Mouse (Mus musculus): Measurements from ENCODE around the gene Gm49325.
A peak's percentile ranks its signal among the peaks of the same experiment; 100 is the strongest.

The Gm49325 gene

GRCm38 (mm10) chr10:77627497-77627896, 21.5 kb downstream of the Gm49325 start:
- DNase-seq = peak; percentile 85 to 88

DNA sequence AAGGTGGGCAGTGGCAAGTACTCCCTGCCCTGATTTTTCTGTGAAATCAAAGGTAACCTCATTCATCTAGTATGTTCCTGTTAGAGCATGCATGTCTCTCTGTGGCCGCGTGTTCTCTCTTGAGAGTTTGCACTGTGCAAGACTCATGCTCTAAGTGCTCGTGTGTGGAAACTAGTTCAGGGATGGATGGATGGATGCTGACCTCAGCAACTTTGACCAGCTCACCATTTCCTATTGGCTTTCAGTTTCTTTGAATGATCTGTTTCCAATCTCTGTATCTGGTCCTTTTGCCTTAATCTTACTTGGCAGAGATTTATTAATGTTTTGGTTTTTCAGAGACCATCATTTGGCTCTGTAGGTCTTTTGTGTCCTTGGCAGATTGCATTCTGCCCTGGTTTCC, 23.2 kb downstream of the Gm49325 start:
- no peak for DNase-seq

DNA sequence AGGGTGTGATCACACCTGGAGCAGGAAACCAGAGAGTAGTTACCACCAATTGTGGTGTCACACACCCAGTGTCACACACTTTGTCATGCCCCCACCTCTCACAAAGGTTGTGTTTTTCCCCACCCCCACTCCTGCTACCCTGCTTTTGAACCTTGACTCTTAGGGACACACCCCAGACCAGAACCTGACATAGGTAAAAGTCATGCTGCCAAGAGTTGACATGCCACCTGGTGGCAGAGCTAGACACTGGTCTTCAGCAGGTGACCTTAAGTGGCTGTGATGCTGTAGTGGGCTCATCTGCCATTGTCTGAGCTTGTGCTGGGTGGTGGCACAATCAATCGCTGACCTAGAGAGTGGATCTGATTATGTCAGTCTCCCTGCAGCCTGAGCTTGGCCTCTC, 24.0 kb downstream of the Gm49325 start:
- no peak for DNase-seq

DNA sequence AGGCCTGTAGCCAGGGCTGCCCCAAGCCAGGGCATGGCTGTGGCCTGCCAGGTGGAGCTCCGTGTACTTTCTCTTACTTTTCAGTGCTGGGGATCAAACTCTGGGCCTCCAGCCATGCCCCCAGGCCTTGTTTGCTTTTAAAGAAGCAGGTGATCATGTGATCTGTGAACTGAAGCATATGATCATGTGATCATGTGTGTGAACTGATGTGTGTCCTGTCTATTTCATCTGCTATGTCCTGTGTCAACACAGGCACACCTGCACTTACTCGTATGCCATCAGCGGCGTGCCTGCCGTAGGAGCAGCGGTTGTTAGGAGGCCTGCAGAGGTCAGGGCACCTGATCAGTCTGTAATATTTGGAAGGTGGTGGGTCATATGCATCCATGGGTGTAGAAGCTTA, 28.0 kb downstream of the Gm49325 start:
- DNase-seq = no peak

DNA sequence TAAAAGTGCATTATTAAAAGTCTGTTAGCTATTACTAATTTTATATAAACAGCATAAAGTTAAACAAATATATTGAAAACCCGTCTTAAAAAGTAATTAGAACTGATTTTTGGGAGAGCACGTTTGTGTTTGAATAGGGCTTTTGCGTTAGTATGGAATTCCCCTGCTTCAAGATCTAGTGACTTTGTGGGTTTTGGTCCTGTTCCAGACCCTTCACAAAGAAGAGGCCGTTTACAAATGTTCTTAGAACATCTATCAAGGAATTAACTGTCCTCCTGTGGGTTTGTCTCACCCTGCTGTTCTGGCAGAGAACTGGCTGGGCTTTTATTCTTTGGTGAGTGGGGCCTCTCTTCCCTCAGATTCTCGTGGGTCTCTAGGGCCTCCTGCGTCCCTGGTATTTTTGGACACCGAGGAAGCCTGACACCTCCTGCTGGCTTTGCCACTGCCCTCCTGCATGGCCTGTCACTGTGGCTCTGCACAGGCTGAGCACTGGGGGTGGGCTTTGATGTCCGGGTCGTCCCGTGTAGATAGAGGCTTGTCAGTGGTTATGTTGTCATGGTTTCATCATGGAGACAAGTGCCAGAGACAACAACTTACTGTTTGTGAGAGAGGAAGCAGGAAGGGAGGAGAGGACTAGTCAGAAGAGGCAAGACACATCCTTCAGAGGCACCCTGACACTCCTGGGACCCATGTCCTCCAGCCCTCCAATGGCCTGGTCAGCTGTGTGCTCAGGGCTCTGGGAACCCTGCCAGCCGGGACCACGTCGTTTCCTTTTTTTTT, 28.6 kb downstream of the Gm49325 start:
- no peak for DNase-seq

- no peak for DNase-seq
Measured at GRCm38 (mm10) chr10:77636234-77636922, 30.4 kb downstream of the Gm49325 start.

- DNase-seq = no peak
Measured at GRCm38 (mm10) chr10:77638956-77639355, 33.0 kb downstream of the Gm49325 start.

GRCm38 (mm10) chr10:77643160-77643559, 37.2 kb downstream of the Gm49325 start:
- DNase-seq = no peak

- no peak for DNase-seq
Measured at GRCm38 (mm10) chr10:77645571-77645970, 39.6 kb downstream of the Gm49325 start.

- DNase-seq = no peak
Measured at GRCm38 (mm10) chr10:77647461-77647860, 41.5 kb downstream of the Gm49325 start.

DNA sequence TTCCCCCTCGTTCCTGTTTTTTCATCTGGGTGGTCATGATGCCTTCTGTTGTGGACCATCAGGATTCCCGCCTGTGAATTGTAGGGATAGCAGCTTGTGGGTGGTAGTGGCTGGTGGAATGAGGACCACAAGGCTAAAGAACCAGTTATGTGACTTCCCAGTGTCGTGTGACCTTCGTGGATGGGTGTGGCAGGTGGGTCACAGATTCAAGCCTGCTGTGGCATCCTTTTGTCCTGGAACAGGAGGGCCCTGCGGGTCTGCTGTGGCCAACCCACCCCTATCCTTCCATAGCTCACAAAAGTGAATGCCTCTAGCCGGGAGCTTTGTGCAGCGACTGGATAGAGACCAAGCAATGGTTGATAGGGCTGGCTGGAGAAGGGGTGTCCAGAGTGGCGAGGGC, 41.9 kb downstream of the Gm49325 start:
- no peak for DNase-seq

DNA sequence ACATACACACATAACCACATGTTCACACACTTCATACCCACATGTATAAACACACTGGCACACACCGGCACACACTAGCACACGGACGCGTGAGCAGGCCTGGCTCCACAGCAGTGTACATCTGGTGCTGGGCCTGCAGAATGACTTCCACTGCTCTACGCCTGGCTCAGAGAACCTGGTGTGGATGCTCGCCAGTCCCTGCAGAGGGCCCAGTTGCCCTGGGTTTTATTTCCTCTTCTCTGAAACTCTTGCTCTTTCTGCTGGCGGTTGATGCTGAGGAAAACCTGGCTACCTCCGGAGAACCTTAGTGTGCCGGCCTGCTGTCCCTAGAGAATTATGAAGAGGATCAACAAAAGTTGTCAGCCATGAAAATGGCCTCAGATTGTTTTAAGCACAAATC, 46.0 kb downstream of the Gm49325 start:
- no peak for DNase-seq

- DNase-seq = no peak
Measured at GRCm38 (mm10) chr10:77658286-77658994, 52.4 kb downstream of the Gm49325 start.

DNA sequence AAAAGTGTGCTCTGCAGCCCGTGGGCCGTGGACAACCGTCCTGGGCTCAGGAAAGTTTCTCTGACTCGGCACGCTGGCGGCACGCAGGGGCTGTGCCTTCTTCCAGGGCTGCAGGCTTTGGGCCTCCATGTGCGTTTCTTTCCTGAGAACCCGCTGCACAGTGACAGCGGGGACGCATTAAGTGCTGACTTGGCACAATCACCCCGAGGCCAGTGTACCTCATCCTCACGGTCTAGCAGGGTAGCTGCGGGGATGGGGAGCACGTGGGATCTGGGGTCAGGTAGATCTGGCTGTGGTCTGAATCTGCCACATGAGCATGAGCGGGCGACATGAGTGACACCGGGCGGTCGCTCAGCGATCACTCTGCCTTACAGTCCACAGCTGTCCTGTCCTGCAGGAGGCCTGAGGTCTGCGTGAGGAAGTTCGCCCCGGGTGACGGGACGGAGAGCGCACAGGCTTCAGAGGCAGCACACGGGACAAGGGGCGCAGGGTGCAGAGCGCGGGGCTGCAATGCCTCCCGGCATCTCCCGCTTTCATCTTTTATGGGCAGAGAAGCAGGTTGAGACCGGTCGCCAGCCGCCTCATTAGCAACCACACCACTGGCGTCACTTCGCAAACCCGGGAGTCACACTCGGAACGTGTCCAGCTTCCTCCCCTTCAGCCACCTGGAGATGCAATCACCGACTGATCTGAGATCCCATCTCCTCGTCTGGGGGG, 58.1 kb downstream of the Gm49325 start:
- no peak for DNase-seq

DNA sequence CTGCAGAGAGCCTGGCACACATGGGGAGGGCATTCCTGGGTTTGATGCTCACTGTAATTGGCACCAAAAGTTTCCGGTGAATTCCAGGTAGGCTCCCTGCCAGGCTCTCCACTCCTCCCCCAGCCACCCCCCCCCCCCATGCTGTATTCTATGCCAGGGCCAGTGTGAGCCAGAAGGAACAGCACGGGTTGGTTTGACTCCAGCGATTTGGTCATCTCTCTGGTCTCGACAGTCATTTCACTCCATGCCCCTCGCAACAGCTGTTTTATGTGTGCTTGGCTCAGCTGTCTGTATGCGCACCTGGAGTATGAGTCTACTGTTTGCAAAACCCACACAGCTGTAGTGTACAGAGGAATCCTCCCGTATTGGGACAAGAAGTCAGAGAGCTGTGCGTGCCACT, 60.3 kb downstream of the Gm49325 start:
- DNase-seq = no peak

GRCm38 (mm10) chr10:77667402-77667801, 61.4 kb downstream of the Gm49325 start:
- DNase-seq = no peak

- no peak for DNase-seq
Measured at GRCm38 (mm10) chr10:77670710-77671109, 64.7 kb downstream of the Gm49325 start.

- DNase-seq = no peak
Measured at GRCm38 (mm10) chr10:77671519-77671918, 65.5 kb downstream of the Gm49325 start.

DNA sequence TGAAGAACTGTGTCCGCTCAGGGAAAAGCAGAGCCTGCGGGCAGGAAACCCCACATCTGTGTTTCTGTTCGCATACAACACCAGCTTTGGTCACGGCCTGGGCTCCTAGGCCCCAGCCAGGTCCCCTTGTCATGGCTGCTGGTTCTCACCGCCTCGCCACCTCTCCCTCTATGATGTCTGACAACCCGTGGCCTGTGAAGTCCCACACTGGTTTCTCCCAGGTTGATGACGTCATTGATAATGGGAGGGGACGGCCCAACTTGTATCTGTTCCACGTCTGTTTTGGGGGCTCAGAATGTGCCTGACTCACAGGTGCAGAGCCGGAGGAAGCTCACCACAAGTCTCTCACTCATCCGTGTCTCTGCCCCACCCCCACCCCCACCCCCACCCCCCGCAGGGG, 67.8 kb downstream of the Gm49325 start:
- DNase-seq = no peak

DNA sequence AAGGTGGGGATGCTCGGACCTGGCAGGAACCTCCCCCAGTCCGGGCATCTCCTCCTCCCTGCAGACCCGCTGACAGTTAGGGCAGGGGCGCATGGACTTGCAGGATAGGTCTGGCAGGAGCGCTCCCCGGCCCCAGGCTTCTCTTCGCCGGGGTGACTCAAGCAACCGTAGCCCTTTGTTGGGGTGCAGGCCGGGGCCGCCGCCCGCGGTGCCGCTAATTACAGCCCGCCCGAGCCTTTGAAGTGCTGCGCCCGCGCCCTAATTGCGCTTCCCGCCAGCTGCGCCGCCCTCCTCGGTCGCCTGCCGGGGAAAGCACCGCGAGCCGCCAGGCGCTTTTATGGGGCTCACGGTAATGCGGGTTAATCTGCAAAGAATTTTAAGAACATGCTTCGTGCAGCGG, 71.6 kb downstream of the Gm49325 start:
- DNase-seq = no peak

DNA sequence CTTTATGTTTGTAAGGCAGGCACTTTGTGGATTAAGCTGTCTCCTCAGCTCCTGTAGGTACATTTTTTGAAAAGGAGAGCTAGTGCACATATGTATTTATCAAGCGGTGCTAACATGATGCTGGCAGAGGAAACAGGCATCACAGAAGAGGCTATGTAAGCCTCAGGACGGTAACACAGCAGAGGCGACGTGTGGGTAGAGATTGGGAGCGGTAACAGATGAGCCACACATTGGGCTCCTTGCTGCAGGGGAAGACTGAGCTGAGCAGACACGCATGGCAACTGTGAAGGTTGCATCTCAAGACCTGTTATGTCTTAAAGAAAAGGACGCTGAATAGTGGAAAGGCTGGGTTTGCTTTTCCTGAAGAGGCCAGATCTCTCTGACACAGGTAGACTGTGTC, 77.0 kb downstream of the Gm49325 start:
- DNase-seq = no peak

GRCm38 (mm10) chr10:77684181-77684580, 78.2 kb downstream of the Gm49325 start:
- DNase-seq = no peak
